Mouse (Mus musculus) lung, postnatal 0 days (tissue): ENCODE data around the gene Grm7.

Source experiments
- CTCF ChIP-seq: IDR thresholded peaks from 2 replicates; pipeline ENCODE4 v1.5.1; 2016; ENCODE audit warnings: antibody characterized with exemption, mild to moderate bottlenecking
- EP300 ChIP-seq: IDR thresholded peaks from 2 replicates; pipeline ENCODE4 v1.6.1; 2016; ENCODE audit warnings: antibody characterized with exemption, mild to moderate bottlenecking, control low read depth

DNA sequence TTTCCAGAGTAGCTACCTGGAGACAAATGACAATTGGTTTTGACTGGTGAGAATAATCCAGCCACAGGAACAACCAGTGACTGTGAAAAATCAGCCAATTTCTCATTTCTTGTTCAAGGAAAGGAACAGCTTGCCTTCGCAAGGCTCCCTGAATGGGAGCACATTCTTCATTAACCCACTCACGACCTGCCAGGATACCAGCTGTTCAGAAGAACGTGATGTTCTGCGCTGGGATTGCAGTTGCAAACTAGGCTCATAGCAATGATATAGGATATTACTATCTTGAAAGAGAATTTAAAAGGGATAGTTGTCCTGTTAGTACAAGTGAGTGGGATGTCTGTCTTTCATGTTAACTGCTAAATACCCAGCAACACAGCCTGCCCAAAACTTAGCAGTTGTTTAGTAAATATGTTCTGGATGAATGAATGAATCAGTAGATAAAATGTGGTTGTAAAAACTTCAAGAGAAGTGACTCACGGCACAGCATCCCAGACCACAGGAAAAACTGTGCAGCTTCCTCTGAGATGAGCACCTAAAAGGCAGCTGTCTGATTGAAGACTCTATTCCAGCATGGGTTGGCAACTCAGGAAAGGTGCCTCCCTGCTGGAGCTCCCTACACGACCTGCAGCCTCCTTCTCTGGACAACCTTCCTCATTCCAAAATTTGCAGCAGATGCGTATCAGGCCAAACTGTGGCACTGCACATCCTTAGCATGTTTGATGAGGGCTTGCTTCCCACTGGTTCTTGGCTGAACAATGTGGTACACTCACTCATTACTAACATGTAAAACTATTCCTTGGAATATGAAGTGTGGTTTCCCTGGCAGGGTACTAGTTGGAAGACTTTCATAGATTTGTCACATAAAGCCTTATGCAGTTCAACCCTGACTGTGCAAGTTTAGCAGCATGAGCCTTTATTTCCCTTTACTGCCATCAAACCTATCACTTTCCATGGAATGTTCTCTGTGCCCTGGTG is 408.9 kb downstream of the Grm7 start:
- no peak for TF ChIP-seq EP300
- no peak for TF ChIP-seq CTCF
